Mouse (Mus musculus): Measurements from ENCODE around the gene Prune1. TPM values are rescaled to one million over a fixed set of nuclear protein-coding genes. Genes with fewer than 3 reads are reported as not detected.

Prune1 gene
- polyA plus RNA-seq, 1 experiment from 2014 or later = 76.9 TPM

- peak overlapping the region; percentile 90 for H3K4me2 ChIP-seq
- 0 out of 2 replicates have a peak, but pooled peaks have one; percentile 3 for ATAC-seq (replicated peaks)
- H3K9ac ChIP-seq = peak overlapping the region; percentile 79
- no peaks in the 10 kb centered on the region for H3K27me3 ChIP-seq (replicated peaks)
- WGBS = 3% methylated on average over 13 of the region's 13 CpGs
- H3K36me3 ChIP-seq (replicated peaks) = peaks cover 27% of the 10 kb centered on the region
- H3K9me3 ChIP-seq = no peaks in the 10 kb centered on the region
- peak overlapping the region; percentile 97 for H3K27ac ChIP-seq
- peak overlapping the region; percentile 59 for H3K4me3 ChIP-seq
- peaks cover 45% of the 10 kb centered on the region for H3K4me1 ChIP-seq
Measured at GRCm38 (mm10) chr3:95229781-95230494, 51.9 kb downstream of the Prune1 start.

- Histone ChIP-seq H3K4me2 (peak overlapping the region; percentile 90), H3K9ac (peak overlapping the region; percentile 79), H3K4me1 (peaks cover 53% of the 10 kb centered on the region), H3K36me3 (replicated peaks) (peaks cover 21% of the 10 kb centered on the region), H3K27me3 (replicated peaks) (no peaks in the 10 kb centered on the region), H3K27ac (peak overlapping the region; percentile 97), H3K4me3 (peak overlapping the region; percentile 59), H3K9me3 (no peaks in the 10 kb centered on the region)
- peak; percentile 6; the same call in 1 of the 2 replicates for ATAC-seq (replicated peaks)
- 1% methylated on average over 39 of the region's 43 CpGs for WGBS
Measured at GRCm38 (mm10) chr3:95228894-95229780, 52.7 kb downstream of the Prune1 start.

- Histone ChIP-seq H3K27ac (peak within 1 kb of the TSS; percentile 97), H3K9ac (peak within 1 kb of the TSS; percentile 79), H3K36me3 (replicated peaks) (peaks cover 14% of the 10 kb centered on the region), H3K4me3 (peak within 1 kb of the TSS; percentile 59), H3K9me3 (no peaks in the 10 kb centered on the region), H3K4me2 (peak within 1 kb of the TSS; percentile 90), H3K4me1 (peaks cover 56% of the 10 kb centered on the region), H3K27me3 (replicated peaks) (no peaks in the 10 kb centered on the region)
- ATAC-seq (replicated peaks) = peak; percentile 93
- under 1% methylated on average over 61 of the region's 64 CpGs for WGBS
Measured at GRCm38 (mm10) chr3:95228148-95228893, 53.6 kb downstream of the Prune1 start, which contains the start of gene Cdc42se1. Cdc42se1 (plus strand) TSS chr3:95228732.

DNA sequence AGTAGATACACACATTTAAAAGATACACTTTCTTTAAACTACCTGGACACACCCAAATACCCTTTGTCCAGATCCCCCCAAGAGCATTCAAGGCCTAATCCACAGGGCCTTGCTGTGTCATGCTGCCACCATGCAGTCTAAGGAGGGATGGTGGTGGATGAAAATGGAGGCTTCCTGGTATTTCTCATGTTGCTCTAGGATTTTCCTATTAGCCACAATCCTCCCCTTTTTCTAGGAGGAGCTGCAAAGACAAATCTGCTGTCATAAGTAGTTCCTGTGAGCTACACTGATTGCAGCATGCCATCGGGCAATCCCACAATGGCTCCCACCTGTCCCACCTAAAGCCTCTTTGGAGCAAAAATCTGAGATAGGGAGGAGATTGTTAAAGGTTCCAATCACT is 54.7 kb downstream of the Prune1 start:
- Histone ChIP-seq H3K27ac (peak overlapping the region; percentile 97), H3K4me2 (peak overlapping the region; percentile 90), H3K4me1 (peaks cover 62% of the 10 kb centered on the region), H3K36me3 (replicated peaks) (peaks cover 3% of the 10 kb centered on the region), H3K27me3 (replicated peaks) (no peaks in the 10 kb centered on the region), H3K9ac (peak overlapping the region; percentile 79), H3K4me3 (peak overlapping the region; percentile 59), H3K9me3 (no peaks in the 10 kb centered on the region)
- 4% methylated on average over 1 of the region's 1 CpGs for WGBS
- no peak for ATAC-seq (replicated peaks)

DNA sequence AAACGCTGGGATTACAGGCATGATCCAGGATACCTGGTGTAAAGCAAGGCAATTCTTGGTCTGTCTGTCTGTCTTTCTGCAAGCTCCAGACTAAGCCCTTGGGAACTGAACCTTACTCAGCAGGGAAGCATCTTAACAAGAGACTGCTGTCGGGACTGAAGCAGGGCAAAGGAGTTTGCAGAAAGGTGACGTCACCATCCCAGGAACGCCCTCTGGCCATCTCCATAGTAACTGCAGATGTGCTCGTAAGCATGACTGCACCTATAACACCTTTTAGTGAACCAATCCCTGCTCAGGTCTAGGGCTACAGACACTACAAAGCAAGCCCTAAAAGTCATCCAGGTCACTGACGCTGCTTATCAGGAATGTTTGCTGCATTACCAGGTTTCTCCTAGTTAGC is 57.6 kb downstream of the Prune1 start:
- Histone ChIP-seq H3K4me1 (peaks cover 38% of the 10 kb centered on the region), H3K36me3 (replicated peaks) (peaks cover 15% of the 10 kb centered on the region), H3K27ac (no peak overlapping the region), H3K27me3 (replicated peaks) (no peaks in the 10 kb centered on the region), H3K4me2 (peak overlapping the region; percentile 25; the same call in 1 of the 2 replicates), H3K4me3 (0 out of 2 replicates have a peak overlapping the region, but pooled peaks have one; percentile 7), H3K9me3 (no peaks in the 10 kb centered on the region), H3K9ac (no peak overlapping the region)
- 19% methylated on average over 6 of the region's 6 CpGs for WGBS
- ATAC-seq (replicated peaks) = no peak

DNA sequence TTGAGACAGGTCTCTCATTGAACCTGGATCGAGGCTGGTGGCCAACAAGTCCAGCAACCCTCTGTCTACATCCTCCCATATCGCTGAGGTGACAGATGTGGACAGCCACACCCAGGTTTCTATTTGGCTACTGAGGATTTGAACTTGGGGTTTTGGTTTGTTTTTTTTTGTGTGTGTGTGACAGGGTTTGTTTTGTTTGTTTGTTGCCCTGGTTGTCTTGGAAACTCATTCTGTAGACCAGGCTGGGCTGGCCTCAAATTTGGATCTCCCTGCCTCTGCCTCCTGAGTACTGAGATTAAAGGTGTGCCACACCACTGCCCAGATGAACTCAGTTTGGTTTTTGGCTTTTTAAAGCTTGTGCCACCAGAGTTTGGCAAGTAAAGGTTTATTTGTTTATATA is 58.8 kb downstream of the Prune1 start:
- 90% methylated on average over 2 of the region's 2 CpGs for WGBS
- Histone ChIP-seq H3K4me2 (no peak overlapping the region), H3K36me3 (replicated peaks) (peaks cover 24% of the 10 kb centered on the region), H3K4me1 (peaks cover 44% of the 10 kb centered on the region), H3K9me3 (no peaks in the 10 kb centered on the region), H3K4me3 (no peak overlapping the region), H3K9ac (no peak overlapping the region), H3K27me3 (replicated peaks) (no peaks in the 10 kb centered on the region), H3K27ac (no peak overlapping the region)
- ATAC-seq (replicated peaks) = no peak

- Histone ChIP-seq H3K4me2 (peak overlapping the region; percentile 61), H3K4me1 (peaks cover 29% of the 10 kb centered on the region), H3K9me3 (no peaks in the 10 kb centered on the region), H3K9ac (no peak overlapping the region), H3K27ac (peak overlapping the region; percentile 94; the same call in 1 of the 2 replicates), H3K4me3 (no peak overlapping the region), H3K36me3 (replicated peaks) (peaks cover 33% of the 10 kb centered on the region), H3K27me3 (replicated peaks) (no peaks in the 10 kb centered on the region)
- ATAC-seq (replicated peaks) = no peak
- WGBS = 84% methylated on average over 6 of the region's 6 CpGs
Measured at GRCm38 (mm10) chr3:95218466-95219137, 63.3 kb downstream of the Prune1 start.

GRCm38 (mm10) chr3:95217255-95218134 is 64.4 kb downstream of the Prune1 start, which contains the start of gene Gabpb2:
Gabpb2 (minus strand) TSS chr3:95217916.
- WGBS = under 1% methylated on average over 55 of the region's 56 CpGs
- peak; percentile 90 for ATAC-seq (replicated peaks)
- peak within 1 kb of the TSS; percentile 61 for H3K4me2 ChIP-seq

GRCm38 (mm10) chr3:95216655-95217254 is 65.1 kb downstream of the Prune1 start:
- Histone ChIP-seq H3K4me1 (peaks cover 23% of the 10 kb centered on the region), H3K36me3 (replicated peaks) (peaks cover 33% of the 10 kb centered on the region), H3K9me3 (no peaks in the 10 kb centered on the region), H3K27ac (peak overlapping the region; percentile 94), H3K4me3 (peak overlapping the region; percentile 68), H3K4me2 (peak overlapping the region; percentile 61), H3K27me3 (replicated peaks) (no peaks in the 10 kb centered on the region), H3K9ac (peak overlapping the region; percentile 79)
- 17% methylated on average over 4 of the region's 4 CpGs for WGBS
- ATAC-seq (replicated peaks) = no peak

More at GRCm38 (mm10) chr3:95217255-95218134, 64.4 kb downstream of the Prune1 start, which contains the start of gene Gabpb2:
- peak within 1 kb of the TSS; percentile 68 for H3K4me3 ChIP-seq
- H3K9me3 ChIP-seq = no peaks in the 10 kb centered on the region
- peaks cover 33% of the 10 kb centered on the region for H3K36me3 ChIP-seq (replicated peaks)
- peaks cover 23% of the 10 kb centered on the region for H3K4me1 ChIP-seq
- peak within 1 kb of the TSS; percentile 79 for H3K9ac ChIP-seq
- H3K27ac ChIP-seq = peak within 1 kb of the TSS; percentile 94
- H3K27me3 ChIP-seq (replicated peaks) = no peaks in the 10 kb centered on the region

GRCm38 (mm10) chr3:95213609-95213975 is 68.3 kb downstream of the Prune1 start:
- no peaks in the 10 kb centered on the region for H3K9me3 ChIP-seq
- no peak for ATAC-seq (replicated peaks)
- WGBS = 100% methylated on average over 1 of the region's 1 CpGs
- no peak overlapping the region for H3K4me3 ChIP-seq
- H3K9ac ChIP-seq = no peak overlapping the region
- H3K4me1 ChIP-seq = peaks cover 19% of the 10 kb centered on the region
- H3K36me3 ChIP-seq (replicated peaks) = peaks cover 11% of the 10 kb centered on the region; the same call in 1 of the 2 replicates
- H3K4me2 ChIP-seq = no peak overlapping the region
- H3K27ac ChIP-seq = no peak overlapping the region
- no peaks in the 10 kb centered on the region for H3K27me3 ChIP-seq (replicated peaks)
